ENCODE assay signal across 8 mouse cellular contexts in the genomic region with DNA sequence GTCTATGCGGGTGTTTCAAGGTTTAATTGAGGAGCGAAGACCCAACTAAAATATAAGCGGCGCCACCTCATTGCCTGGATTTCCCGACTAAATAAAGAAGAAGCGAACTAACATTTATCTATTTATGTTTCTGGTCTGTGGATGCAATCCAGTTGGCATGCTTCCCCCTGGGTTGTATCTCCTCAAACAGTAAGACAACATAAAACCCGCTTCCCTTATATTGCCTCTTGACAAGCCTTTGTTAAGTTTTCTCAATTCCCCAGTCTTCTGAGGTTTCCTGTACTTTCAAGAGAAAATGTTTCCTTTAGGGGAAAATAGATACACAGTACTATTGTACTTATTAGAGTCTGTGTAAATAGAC. TPM values are rescaled to one million over a fixed set of nuclear protein-coding genes. Genes with fewer than 3 reads are reported as not detected.
DNase-seq lines count a peak whose midpoint lies in the region; ATAC-seq and TF ChIP-seq lines count a peak whose summit lies in the region.

No protein-coding gene starts in this region.

- WGBS in kidney, postnatal 0 days, result 45% methylated on average over 7 of the region's 7 CpGs
- 42% methylated on average over 7 of the region's 7 CpGs for WGBS in forebrain, embryonic 15.5 days
- WGBS in liver, embryonic 14.5 days (ENCODE audit: insufficient replicate concordance), result 43% methylated on average over 7 of the region's 7 CpGs

- no peak for ATAC-seq in kidney, postnatal 0 days (replicated peaks; ENCODE audit: low FRiP score, low read depth)
- no peak for ATAC-seq in forebrain, embryonic 15.5 days (replicated peaks)
- no peak for ATAC-seq in liver, embryonic 14.5 days (ENCODE audit: insufficient read depth)

- H3K9me3 ChIP-seq in kidney, postnatal 0 days (replicated peaks; ENCODE audit: low read length), result no peaks in the 10 kb centered on the region
- H3K9me3 ChIP-seq in forebrain, embryonic 15.5 days, result no peaks in the 10 kb centered on the region
- H3K9me3 ChIP-seq in liver, embryonic 14.5 days (ENCODE audit: control insufficient read depth, low read length), result no peaks in the 10 kb centered on the region

- H3K27me3 ChIP-seq in kidney, postnatal 0 days (ENCODE audit: insufficient read depth, low read length), result no peaks in the 10 kb centered on the region
- H3K27me3 ChIP-seq in forebrain, embryonic 15.5 days, result no peaks in the 10 kb centered on the region
- H3K27me3 ChIP-seq in liver, embryonic 14.5 days (ENCODE audit: control insufficient read depth, insufficient read depth, low read length), result no peaks in the 10 kb centered on the region

- H3K4me2 ChIP-seq in kidney, postnatal 0 days (ENCODE audit: low read length), result peak overlapping the region; percentile 84
- H3K4me2 ChIP-seq in forebrain, embryonic 15.5 days (replicated peaks), result peak overlapping the region; percentile 69
- H3K4me2 ChIP-seq in liver, embryonic 14.5 days (ENCODE audit: low read depth), result peak overlapping the region; percentile 96

- peak; percentile 9 for DNase-seq in kidney, postnatal 0 days (ENCODE audit: low spot score)
- DNase-seq in kidney, postnatal 36 days, result no peak
- DNase-seq in MEL-GATA-1-ER (ENCODE audit: extremely low read depth, low read depth), result peak; percentile 22
- DNase-seq in liver, embryonic 14.5 days (ENCODE audit: low read depth in 3 of 3, low spot score in 3 of 3), result no peak
- no peak for DNase-seq in adrenal gland, adult 18-20 months (ENCODE audit: low spot score in 2 of 2)
- DNase-seq in layer of hippocampus, adult 8-10 months (ENCODE audit: low spot score in 2 of 2), result no peak
- DNase-seq in left cerebral cortex, adult 11 months (ENCODE audit: low spot score), result no peak

- peak overlapping the region; percentile 98 for H3K27ac ChIP-seq in kidney, postnatal 0 days
- H3K27ac ChIP-seq in forebrain, embryonic 15.5 days (replicated peaks), result peak overlapping the region; percentile 93
- peak overlapping the region; percentile 90 for H3K27ac ChIP-seq in liver, embryonic 14.5 days

- peaks cover 16% of the 10 kb centered on the region; the same call in 1 of the 2 replicates for H3K4me1 ChIP-seq in kidney, postnatal 0 days (replicated peaks; ENCODE audit: insufficient read depth, low read length)
- H3K4me1 ChIP-seq in forebrain, embryonic 15.5 days, result peaks cover 49% of the 10 kb centered on the region
- peaks cover 20 to 26% of the 10 kb centered on the region in 2 experiments for H3K4me1 ChIP-seq in liver, embryonic 14.5 days (replicated peaks; ENCODE audit: control insufficient read depth in 2 of 2, insufficient read depth in 2 of 2, low read length in 1 of 2)

- no peak for TF ChIP-seq CTCF in kidney, postnatal 0 days (IDR thresholded peaks at IDR 0.05; ENCODE audit: low read depth)
- no peak for TF ChIP-seq CTCF in liver, embryonic 14.5 days (IDR thresholded peaks at IDR 0.05; ENCODE audit: low read depth)

- H3K9ac ChIP-seq in kidney, postnatal 0 days (ENCODE audit: low read depth, low read length), result peak overlapping the region; percentile 86; the same call in 1 of the 2 replicates
- H3K9ac ChIP-seq in forebrain, embryonic 15.5 days (replicated peaks), result peak overlapping the region; percentile 69; the same call in 1 of the 2 replicates
- H3K9ac ChIP-seq in liver, embryonic 14.5 days (replicated peaks), result peak overlapping the region; percentile 95

- no peak for TF ChIP-seq EP300 in liver, embryonic 14.5 days (IDR thresholded peaks at IDR 0.05; ENCODE audit: low read depth)

- peak overlapping the region; percentile 88 for H3K4me3 ChIP-seq in kidney, postnatal 0 days (replicated peaks; ENCODE audit: low read depth, low read length)
- peak overlapping the region; percentile 66 for H3K4me3 ChIP-seq in forebrain, embryonic 15.5 days
- peak overlapping the region; percentile 84 to 96 for H3K4me3 ChIP-seq in liver, embryonic 14.5 days (ENCODE audit: insufficient read depth in 1 of 2, low read depth in 2 of 2, low read length in 2 of 2)

- H3K36me3 ChIP-seq in kidney, postnatal 0 days (ENCODE audit: insufficient read depth, low read length), result peaks cover 10% of the 10 kb centered on the region; the same call in 1 of the 2 replicates
- peaks cover 15% of the 10 kb centered on the region for H3K36me3 ChIP-seq in forebrain, embryonic 15.5 days
- peaks cover 17% of the 10 kb centered on the region for H3K36me3 ChIP-seq in liver, embryonic 14.5 days (replicated peaks; ENCODE audit: control insufficient read depth, insufficient read depth, low read depth)

RNA-seq across cellular contexts. Expression of a gene that starts 0.8 kb away (rescaled TPM):
- polyA plus RNA-seq in kidney, postnatal 0 days (2015; fragmentation: Nextera tagmentation; extraction: Ambion mirVana), result 296 and 318 TPM in 2 replicates
- polyA plus RNA-seq in forebrain, embryonic 15.5 days (2015; fragmentation: Nextera tagmentation; extraction: Ambion mirVana), result 238 and 248 TPM in 2 replicates
- polyA plus RNA-seq in liver, embryonic 14.5 days (2012; rRNA removed), result 42.5 and 85.5 TPM in 2 replicates
- 167 and 173 TPM in 2 replicates for polyA plus RNA-seq in liver, embryonic 14.5 days (2014; fragmentation: Nextera tagmentation; extraction: Ambion mirVana)
- 100 to 1,000 TPM; 166 to 169 TPM for total RNA-seq in adrenal gland, adult 18-20 months (2021)
- total RNA-seq in layer of hippocampus, adult 8-10 months (2022), result 100 to 1,000 TPM; 125 to 136 (median 129) TPM

RNA-seq across cellular contexts. Expression of a gene that starts 1.0 kb away (rescaled TPM):
- polyA plus RNA-seq in kidney, postnatal 0 days (2015; fragmentation: Nextera tagmentation; extraction: Ambion mirVana), result 39.7 and 41.0 TPM in 2 replicates
- polyA plus RNA-seq in forebrain, embryonic 15.5 days (2015; fragmentation: Nextera tagmentation; extraction: Ambion mirVana), result 69.3 and 71.3 TPM in 2 replicates
- polyA plus RNA-seq in liver, embryonic 14.5 days (2012; rRNA removed), result 21.3 and 22.0 TPM in 2 replicates
- polyA plus RNA-seq in liver, embryonic 14.5 days (2014; fragmentation: Nextera tagmentation; extraction: Ambion mirVana), result 19.9 and 24.0 TPM in 2 replicates
- total RNA-seq in adrenal gland, adult 18-20 months (2021), result 10 to 100 TPM; 24.2 to 31.8 TPM
- 10 to 100 TPM; 31.3 to 49.0 (median 34.2) TPM for total RNA-seq in layer of hippocampus, adult 8-10 months (2022)

RNA-seq across cellular contexts. Expression of a gene that starts 28.4 kb away (rescaled TPM):
- polyA plus RNA-seq in kidney, postnatal 0 days (2015; fragmentation: Nextera tagmentation; extraction: Ambion mirVana), result 49.5 and 57.5 TPM in 2 replicates
- polyA plus RNA-seq in forebrain, embryonic 15.5 days (2015; fragmentation: Nextera tagmentation; extraction: Ambion mirVana), result 60.0 and 64.7 TPM in 2 replicates
- polyA plus RNA-seq in liver, embryonic 14.5 days (2012; rRNA removed), result 11.0 and 11.7 TPM in 2 replicates
- polyA plus RNA-seq in liver, embryonic 14.5 days (2014; fragmentation: Nextera tagmentation; extraction: Ambion mirVana), result 20.5 and 26.3 TPM in 2 replicates
- 10 to 100 TPM; 29.3 to 37.7 TPM for total RNA-seq in adrenal gland, adult 18-20 months (2021)
- total RNA-seq in layer of hippocampus, adult 8-10 months (2022), result 10 to 100 TPM; 15.8 to 24.5 (median 17.8) TPM

Comparison
In these comparisons a context has a peak if more than half of its experiments do, and no peak if none do; other contexts are left out.
1. DNase-seq: peak in kidney, postnatal 0 days (single experiment) and MEL-GATA-1-ER (single experiment); none in kidney, postnatal 36 days (0 of 2), liver, embryonic 14.5 days (0 of 3), adrenal gland, adult 18-20 months (0 of 2), layer of hippocampus, adult 8-10 months (0 of 2) and left cerebral cortex, adult 11 months (single experiment).
2. Peak in every context shown above with its lines, with median percentiles within 50 percentile points of each other: H3K27ac ChIP-seq, H3K4me2 ChIP-seq, H3K4me3 ChIP-seq and H3K9ac ChIP-seq.